Mouse (Mus musculus): ENCODE results near the gene Pkd1l1. TPM values are rescaled to one million over a fixed set of nuclear protein-coding genes. Genes with fewer than 3 reads are reported as not detected.

Pkd1l1 gene
- polyA plus RNA-seq, 1 experiment from 2014 or later, result 0.31 TPM

DNA sequence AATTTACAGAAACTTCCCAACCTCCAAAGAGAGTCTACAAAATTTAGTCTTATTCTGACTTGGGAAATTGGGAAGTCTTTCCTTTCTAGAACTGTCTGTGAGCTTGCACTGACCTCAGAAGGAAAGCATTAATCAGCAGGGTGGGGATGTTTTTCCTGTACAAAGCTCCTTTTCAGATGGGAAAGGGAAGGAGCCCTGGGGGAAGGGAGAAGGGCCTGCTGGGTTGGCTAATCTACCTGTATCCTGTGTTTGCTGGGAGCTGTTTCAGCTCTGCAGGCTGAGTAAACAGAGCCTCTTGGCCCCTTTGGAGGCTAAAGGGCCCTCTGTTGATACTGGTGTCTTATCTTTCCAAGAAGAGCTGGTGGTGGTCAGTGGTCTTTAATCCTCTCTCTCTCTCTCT lies 13.0 kb upstream of the Pkd1l1 start:
- DNase-seq (ENCODE audit: low spot score), result no peak
- H3K27me3 ChIP-seq (ENCODE audit: control insufficient read depth, insufficient read depth, low read length), result no peaks in the 10 kb centered on the region
- no peak overlapping the region for H3K4me3 ChIP-seq (replicated peaks; ENCODE audit: low read length)
- H3K9ac ChIP-seq, result no peak overlapping the region
- no peak for ATAC-seq (ENCODE audit: low FRiP score)
- no peak overlapping the region for H3K27ac ChIP-seq
- no peaks in the 10 kb centered on the region for H3K4me1 ChIP-seq (replicated peaks; ENCODE audit: control insufficient read depth, insufficient read depth, low read length)
- no peaks in the 10 kb centered on the region for H3K36me3 ChIP-seq (replicated peaks; ENCODE audit: control insufficient read depth, insufficient read depth)
- H3K9me3 ChIP-seq (ENCODE audit: control insufficient read depth, low read length), result no peaks in the 10 kb centered on the region
- H3K4me2 ChIP-seq (replicated peaks), result no peak overlapping the region

- H3K27me3 ChIP-seq (ENCODE audit: control insufficient read depth, insufficient read depth, low read length), result no peaks in the 10 kb centered on the region
- DNase-seq (ENCODE audit: low spot score), result peak; percentile 87
- H3K9me3 ChIP-seq (ENCODE audit: control insufficient read depth, low read length), result no peaks in the 10 kb centered on the region
- peak; percentile 39; the same call in 1 of the 2 replicates for ATAC-seq (ENCODE audit: low FRiP score)
- no peak overlapping the region for H3K4me3 ChIP-seq (replicated peaks; ENCODE audit: low read length)
- H3K4me2 ChIP-seq (replicated peaks), result no peak overlapping the region
- no peaks in the 10 kb centered on the region for H3K36me3 ChIP-seq (replicated peaks; ENCODE audit: control insufficient read depth, insufficient read depth)
- WGBS, result 45% methylated on average over 6 of the region's 6 CpGs
- no peaks in the 10 kb centered on the region for H3K4me1 ChIP-seq (replicated peaks; ENCODE audit: control insufficient read depth, insufficient read depth, low read length)
- no peak overlapping the region for H3K9ac ChIP-seq
- H3K27ac ChIP-seq, result no peak overlapping the region
Observed at GRCm38 (mm10) chr11:8983237-8983861, 10.3 kb upstream of the Pkd1l1 start.

DNA sequence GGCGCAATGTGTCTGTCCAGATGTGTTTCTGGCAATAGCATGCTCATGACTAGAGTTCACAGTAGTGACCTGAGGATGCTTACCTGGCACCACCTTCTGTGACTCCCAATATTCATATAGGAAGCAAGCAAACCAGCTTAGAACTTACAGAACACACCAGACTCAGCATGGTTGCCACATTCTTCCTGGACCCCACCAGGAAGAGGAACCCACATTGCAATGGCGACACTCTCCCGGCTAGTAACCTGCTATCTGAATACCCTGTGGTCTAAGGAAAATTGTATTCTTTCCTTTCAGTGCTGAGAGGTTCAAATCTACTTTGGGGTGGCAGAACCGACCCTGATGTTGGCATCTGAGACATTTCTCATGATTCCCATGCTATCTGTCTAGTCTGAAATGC lies 5.1 kb upstream of the Pkd1l1 start:
- Histone ChIP-seq H3K4me3 (replicated peaks; ENCODE audit: low read length) (no peak overlapping the region), H3K36me3 (replicated peaks; ENCODE audit: control insufficient read depth, insufficient read depth) (no peaks in the 10 kb centered on the region), H3K9ac (no peak overlapping the region), H3K4me2 (replicated peaks) (no peak overlapping the region), H3K9me3 (ENCODE audit: control insufficient read depth, low read length) (no peaks in the 10 kb centered on the region), H3K27ac (no peak overlapping the region), H3K27me3 (ENCODE audit: control insufficient read depth, insufficient read depth, low read length) (no peaks in the 10 kb centered on the region), H3K4me1 (replicated peaks; ENCODE audit: control insufficient read depth, insufficient read depth, low read length) (no peaks in the 10 kb centered on the region)
- ATAC-seq (ENCODE audit: low FRiP score), result no peak
- no peak for DNase-seq (ENCODE audit: low spot score)
- WGBS, result 91% methylated on average over 4 of the region's 4 CpGs

GRCm38 (mm10) chr11:8972093-8972492 lies 973 bp downstream of the Pkd1l1 start:
- WGBS, result 90% methylated on average over 6 of the region's 6 CpGs
- Histone ChIP-seq H3K4me3 (replicated peaks; ENCODE audit: low read length) (no peak overlapping the region), H3K4me1 (replicated peaks; ENCODE audit: control insufficient read depth, insufficient read depth, low read length) (no peaks in the 10 kb centered on the region), H3K36me3 (replicated peaks; ENCODE audit: control insufficient read depth, insufficient read depth) (no peaks in the 10 kb centered on the region), H3K27me3 (ENCODE audit: control insufficient read depth, insufficient read depth, low read length) (no peaks in the 10 kb centered on the region), H3K4me2 (replicated peaks) (no peak overlapping the region), H3K27ac (no peak overlapping the region), H3K9me3 (ENCODE audit: control insufficient read depth, low read length) (no peaks in the 10 kb centered on the region), H3K9ac (no peak overlapping the region)
- no peak for ATAC-seq (ENCODE audit: low FRiP score)
- DNase-seq (ENCODE audit: low spot score), result no peak

DNA sequence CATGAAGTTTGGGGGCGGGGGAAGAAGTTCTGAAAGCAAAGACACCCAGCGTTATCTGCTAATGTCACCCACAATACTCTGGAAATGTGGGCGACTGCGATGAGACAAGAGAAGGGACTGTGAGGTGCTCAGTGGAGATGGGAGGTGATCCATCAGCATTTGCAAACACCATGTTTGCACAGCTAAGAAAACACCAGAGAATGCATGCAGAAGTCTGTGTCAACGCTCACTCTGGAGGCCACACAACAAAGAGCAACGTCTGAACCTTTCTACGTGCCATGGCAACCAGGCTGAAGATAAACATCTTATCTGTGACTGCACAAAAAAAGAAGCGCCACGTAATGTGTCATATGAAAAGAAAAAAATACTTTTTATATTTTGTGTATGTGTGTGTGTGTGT lies 2.6 kb downstream of the Pkd1l1 start:
- H3K9me3 ChIP-seq (ENCODE audit: control insufficient read depth, low read length), result no peaks in the 10 kb centered on the region
- no peaks in the 10 kb centered on the region for H3K36me3 ChIP-seq (replicated peaks; ENCODE audit: control insufficient read depth, insufficient read depth)
- H3K4me3 ChIP-seq (replicated peaks; ENCODE audit: low read length), result no peak overlapping the region
- ATAC-seq (ENCODE audit: low FRiP score) (no peak), DNase-seq (ENCODE audit: low spot score) (no peak)
- H3K9ac ChIP-seq, result no peak overlapping the region
- no peaks in the 10 kb centered on the region for H3K4me1 ChIP-seq (replicated peaks; ENCODE audit: control insufficient read depth, insufficient read depth, low read length)
- no peak overlapping the region for H3K27ac ChIP-seq
- H3K27me3 ChIP-seq (ENCODE audit: control insufficient read depth, insufficient read depth, low read length), result no peaks in the 10 kb centered on the region
- 81% methylated on average over 9 of the region's 9 CpGs for WGBS
- no peak overlapping the region for H3K4me2 ChIP-seq (replicated peaks)

DNA sequence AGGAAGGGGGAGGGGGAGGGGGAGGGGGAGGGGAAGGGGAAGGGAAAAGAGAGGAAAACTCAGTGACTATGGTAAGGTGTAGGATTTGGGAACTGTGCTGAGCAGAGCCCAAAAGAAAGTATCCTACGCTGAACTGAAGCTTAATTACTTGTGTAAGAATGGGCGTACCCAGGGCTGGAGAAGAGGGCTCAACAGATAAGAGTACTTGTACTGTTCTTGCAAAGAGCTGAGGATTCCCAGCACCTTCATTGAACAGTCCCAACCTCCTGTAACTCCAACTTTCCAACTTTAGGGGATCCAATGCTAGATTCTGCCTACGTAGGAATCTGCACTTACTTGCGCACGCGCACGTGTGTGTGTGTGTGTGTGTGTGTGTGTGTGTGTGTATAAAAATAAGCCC lies 5.0 kb downstream of the Pkd1l1 start:
- H3K9me3 ChIP-seq (ENCODE audit: control insufficient read depth, low read length), result no peaks in the 10 kb centered on the region
- DNase-seq (ENCODE audit: low spot score) (no peak), ATAC-seq (ENCODE audit: low FRiP score) (no peak)
- 96% methylated on average over 7 of the region's 7 CpGs for WGBS
- H3K36me3 ChIP-seq (replicated peaks; ENCODE audit: control insufficient read depth, insufficient read depth), result no peaks in the 10 kb centered on the region
- H3K4me3 ChIP-seq (replicated peaks; ENCODE audit: low read length), result no peak overlapping the region
- H3K4me1 ChIP-seq (replicated peaks; ENCODE audit: control insufficient read depth, insufficient read depth, low read length), result no peaks in the 10 kb centered on the region
- H3K9ac ChIP-seq, result no peak overlapping the region
- no peak overlapping the region for H3K27ac ChIP-seq
- H3K27me3 ChIP-seq (ENCODE audit: control insufficient read depth, insufficient read depth, low read length), result no peaks in the 10 kb centered on the region
- H3K4me2 ChIP-seq (replicated peaks), result no peak overlapping the region

GRCm38 (mm10) chr11:8958572-8958971 lies 14.5 kb downstream of the Pkd1l1 start:
- Histone ChIP-seq H3K9me3 (ENCODE audit: control insufficient read depth, low read length) (no peaks in the 10 kb centered on the region), H3K4me2 (replicated peaks) (no peak overlapping the region), H3K4me1 (replicated peaks; ENCODE audit: control insufficient read depth, insufficient read depth, low read length) (no peaks in the 10 kb centered on the region), H3K27me3 (ENCODE audit: control insufficient read depth, insufficient read depth, low read length) (no peaks in the 10 kb centered on the region), H3K27ac (no peak overlapping the region), H3K36me3 (replicated peaks; ENCODE audit: control insufficient read depth, insufficient read depth) (no peaks in the 10 kb centered on the region), H3K9ac (no peak overlapping the region), H3K4me3 (replicated peaks; ENCODE audit: low read length) (no peak overlapping the region)
- ATAC-seq (ENCODE audit: low FRiP score), result no peak
- DNase-seq (ENCODE audit: low spot score), result peak; percentile 30
- WGBS, result 62% methylated on average over 10 of the region's 10 CpGs

DNA sequence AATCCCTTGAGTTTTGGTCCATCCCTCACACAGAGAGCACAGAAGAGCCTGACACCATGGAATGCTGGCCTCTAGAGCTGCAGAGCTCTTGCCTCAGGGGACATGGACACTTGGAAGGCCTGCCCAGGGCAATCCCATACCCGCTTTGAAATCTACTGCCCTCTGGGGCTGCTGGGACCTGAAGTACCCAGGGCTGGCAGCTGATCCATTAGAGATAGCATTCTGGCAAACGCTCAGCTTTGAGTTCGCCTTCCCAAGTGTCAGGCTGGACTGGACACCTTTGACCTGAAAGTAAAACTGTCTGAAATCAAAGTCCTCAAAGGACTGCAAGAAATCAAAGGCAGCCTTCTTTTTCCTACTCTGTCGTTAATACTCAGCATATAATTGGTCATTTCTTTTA lies 15.0 kb downstream of the Pkd1l1 start:
- no peaks in the 10 kb centered on the region for H3K9me3 ChIP-seq (ENCODE audit: control insufficient read depth, low read length)

DNA sequence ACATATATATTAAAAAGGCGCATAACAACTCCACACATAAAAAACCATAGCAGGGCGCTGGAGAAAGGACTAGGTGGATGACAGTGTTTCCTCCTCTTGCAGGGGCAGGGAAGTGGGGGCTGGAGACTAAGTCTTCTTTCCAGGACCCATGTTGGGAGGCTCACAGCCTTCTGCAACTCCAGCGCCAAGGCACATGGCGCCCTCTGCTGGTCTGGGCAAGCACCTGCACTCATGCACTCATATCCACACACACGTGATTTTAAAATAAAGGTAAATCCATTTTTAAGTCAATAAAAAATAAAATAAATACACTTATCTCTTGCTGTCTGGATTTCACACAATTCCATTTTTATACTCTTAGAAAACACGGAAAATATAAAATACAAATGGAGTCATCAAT lies 16.0 kb downstream of the Pkd1l1 start:
- Histone ChIP-seq H3K4me2 (replicated peaks) (no peak overlapping the region), H3K4me1 (replicated peaks; ENCODE audit: control insufficient read depth, insufficient read depth, low read length) (no peaks in the 10 kb centered on the region), H3K27me3 (ENCODE audit: control insufficient read depth, insufficient read depth, low read length) (no peaks in the 10 kb centered on the region), H3K9me3 (ENCODE audit: control insufficient read depth, low read length) (no peaks in the 10 kb centered on the region), H3K27ac (no peak overlapping the region), H3K36me3 (replicated peaks; ENCODE audit: control insufficient read depth, insufficient read depth) (no peaks in the 10 kb centered on the region), H3K4me3 (replicated peaks; ENCODE audit: low read length) (no peak overlapping the region), H3K9ac (no peak overlapping the region)
- no peak for ATAC-seq (ENCODE audit: low FRiP score)
- DNase-seq (ENCODE audit: low spot score), result no peak
- 67% methylated on average over 6 of the region's 6 CpGs for WGBS

More for the DNA sequence above, 15.0 kb downstream of the Pkd1l1 start:
- DNase-seq (ENCODE audit: low spot score), result no peak
- no peaks in the 10 kb centered on the region for H3K4me1 ChIP-seq (replicated peaks; ENCODE audit: control insufficient read depth, insufficient read depth, low read length)
- no peak overlapping the region for H3K9ac ChIP-seq
- no peaks in the 10 kb centered on the region for H3K36me3 ChIP-seq (replicated peaks; ENCODE audit: control insufficient read depth, insufficient read depth)
- no peak overlapping the region for H3K4me2 ChIP-seq (replicated peaks)
- H3K27ac ChIP-seq, result no peak overlapping the region
- WGBS, result 70% methylated on average over 4 of the region's 4 CpGs
- H3K27me3 ChIP-seq (ENCODE audit: control insufficient read depth, insufficient read depth, low read length), result no peaks in the 10 kb centered on the region
- no peak overlapping the region for H3K4me3 ChIP-seq (replicated peaks; ENCODE audit: low read length)
- no peak for ATAC-seq (ENCODE audit: low FRiP score)

DNA sequence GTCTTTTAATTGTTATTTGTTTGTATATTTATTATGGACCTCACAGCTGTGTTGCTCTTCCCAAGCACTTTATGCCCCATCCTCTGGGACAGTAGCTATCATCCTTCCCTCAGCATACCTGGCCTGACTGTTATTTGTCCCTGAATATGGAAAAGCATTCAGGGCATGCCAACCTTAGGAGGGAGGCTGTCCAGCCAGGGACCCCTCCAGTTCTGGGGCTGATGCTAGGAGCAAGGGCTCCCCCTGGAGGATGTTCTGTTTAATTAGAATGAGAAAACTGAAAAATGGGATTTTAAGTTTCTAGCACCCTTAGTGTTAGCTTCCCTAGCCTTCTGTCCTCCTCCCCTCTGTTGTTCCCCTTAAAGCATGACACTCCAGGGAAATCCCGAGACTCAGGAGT lies 17.4 kb downstream of the Pkd1l1 start:
- DNase-seq (ENCODE audit: low spot score), result peak; percentile 72
- no peak overlapping the region for H3K9ac ChIP-seq
- 0% methylated on average over 1 of the region's 1 CpGs for WGBS
- H3K9me3 ChIP-seq (ENCODE audit: control insufficient read depth, low read length), result no peaks in the 10 kb centered on the region
- H3K36me3 ChIP-seq (replicated peaks; ENCODE audit: control insufficient read depth, insufficient read depth), result no peaks in the 10 kb centered on the region
- H3K27ac ChIP-seq, result no peak overlapping the region
- H3K27me3 ChIP-seq (ENCODE audit: control insufficient read depth, insufficient read depth, low read length), result no peaks in the 10 kb centered on the region
- H3K4me2 ChIP-seq (replicated peaks), result no peak overlapping the region
- peak; percentile 35; the same call in 1 of the 2 replicates for ATAC-seq (ENCODE audit: low FRiP score)
- H3K4me3 ChIP-seq (replicated peaks; ENCODE audit: low read length), result no peak overlapping the region
- no peaks in the 10 kb centered on the region for H3K4me1 ChIP-seq (replicated peaks; ENCODE audit: control insufficient read depth, insufficient read depth, low read length)

All from hindbrain, embryonic 14.5 days (tissue).